Mouse (Mus musculus) brain, embryonic 14.5 days (tissue): ENCODE measurements at regions not wholly inside any gene's neighbourhood (a gene's known extent, or its start where the extent isn't known, plus 50 kb on each side); places are given as distances from the start of the nearest gene placed in this dataset.

ENCODE experiments used
- DNase-seq: peaks from one replicate; pipeline ENCODE4 v3.0.0-alpha.2; 2011; ENCODE audit warnings: low read depth
- CTCF ChIP-seq: fragments of 200-500 bp; IDR thresholded peaks from 2 replicates; pipeline ENCODE4 v1.5.1; 2012; ENCODE audit warnings: inconsistent platforms, mild to moderate bottlenecking, moderate library complexity, borderline replicate concordance; ENCODE audit not compliant: insufficient read depth, insufficient read length; ENCODE audit errors: extremely low read depth
- POLR2A ChIP-seq: fragments of 200-500 bp; IDR thresholded peaks from 2 replicates; pipeline ENCODE4 v1.6.1; 2012; ENCODE audit warnings: mild to moderate bottlenecking, inconsistent platforms, borderline replicate concordance; ENCODE audit not compliant: poor library complexity, insufficient read depth, insufficient read length, severe bottlenecking; ENCODE audit errors: extremely low read depth

DNA sequence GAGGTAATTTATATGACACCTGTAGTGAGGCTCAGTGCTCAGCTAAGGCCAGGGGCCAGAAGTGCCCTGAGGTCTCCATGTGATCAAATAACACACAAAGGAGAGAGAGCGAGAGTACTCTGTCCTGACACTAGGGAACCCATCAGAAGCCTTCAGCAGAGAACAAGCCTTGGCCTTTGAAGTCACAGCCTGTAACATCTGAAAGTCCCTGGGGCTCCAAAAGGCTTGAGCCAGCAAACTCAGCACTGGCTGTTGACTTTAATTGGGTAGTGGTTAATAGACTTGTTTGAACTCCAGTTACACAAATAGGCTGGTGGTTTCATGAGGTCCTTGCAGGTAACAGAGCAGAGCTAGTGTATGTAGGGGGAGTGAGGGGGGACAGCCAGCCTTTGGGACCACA, 422.5 kb downstream of the Matn1 start:
- TF ChIP-seq CTCF (no peak), POLR2A (no peak)
- peak; percentile 25 for DNase-seq

DNA sequence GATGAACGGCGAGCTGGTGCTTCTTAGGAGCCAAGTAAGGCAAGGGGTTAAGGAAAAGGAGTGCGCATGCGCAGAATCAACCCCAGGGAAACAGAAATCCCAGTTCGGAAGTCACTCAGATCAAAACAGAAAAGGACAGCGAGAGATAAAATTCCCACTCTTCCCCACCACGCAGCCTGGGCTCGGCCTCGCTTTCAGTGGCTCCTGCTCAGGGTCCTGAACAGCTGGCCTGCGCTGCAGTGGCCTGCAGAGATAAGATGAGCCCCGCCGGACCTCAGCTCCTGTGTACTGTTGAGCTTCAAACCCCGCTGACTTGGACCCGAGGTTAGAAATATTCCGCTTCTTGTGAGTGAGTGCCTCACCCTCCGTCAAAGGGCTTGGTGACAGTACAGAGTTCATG, 428.3 kb downstream of the Matn1 start:
- TF ChIP-seq POLR2A (no peak), CTCF (no peak)
- DNase-seq: no peak

DNA sequence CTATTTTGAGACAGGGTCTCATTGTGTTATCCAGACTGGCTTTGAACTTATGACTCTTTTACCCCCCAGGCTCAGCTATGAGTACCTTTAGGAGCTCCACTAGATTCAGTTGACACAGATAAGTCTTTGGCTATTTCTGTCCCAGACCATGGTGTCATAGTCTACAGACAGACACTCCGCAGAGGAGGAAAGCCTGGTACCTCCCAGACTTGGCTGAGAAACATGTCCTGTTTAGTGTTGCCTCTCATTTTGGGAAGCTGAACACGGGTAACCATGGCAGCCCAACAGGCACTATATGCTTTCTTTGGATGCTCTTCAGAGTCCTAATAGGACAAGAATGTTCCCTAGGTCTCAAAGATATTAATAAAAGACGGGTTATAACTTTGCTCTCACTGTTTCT, 429.0 kb downstream of the Matn1 start:
- TF ChIP-seq CTCF: no peak
- TF ChIP-seq POLR2A: no peak
- no peak for DNase-seq

DNA sequence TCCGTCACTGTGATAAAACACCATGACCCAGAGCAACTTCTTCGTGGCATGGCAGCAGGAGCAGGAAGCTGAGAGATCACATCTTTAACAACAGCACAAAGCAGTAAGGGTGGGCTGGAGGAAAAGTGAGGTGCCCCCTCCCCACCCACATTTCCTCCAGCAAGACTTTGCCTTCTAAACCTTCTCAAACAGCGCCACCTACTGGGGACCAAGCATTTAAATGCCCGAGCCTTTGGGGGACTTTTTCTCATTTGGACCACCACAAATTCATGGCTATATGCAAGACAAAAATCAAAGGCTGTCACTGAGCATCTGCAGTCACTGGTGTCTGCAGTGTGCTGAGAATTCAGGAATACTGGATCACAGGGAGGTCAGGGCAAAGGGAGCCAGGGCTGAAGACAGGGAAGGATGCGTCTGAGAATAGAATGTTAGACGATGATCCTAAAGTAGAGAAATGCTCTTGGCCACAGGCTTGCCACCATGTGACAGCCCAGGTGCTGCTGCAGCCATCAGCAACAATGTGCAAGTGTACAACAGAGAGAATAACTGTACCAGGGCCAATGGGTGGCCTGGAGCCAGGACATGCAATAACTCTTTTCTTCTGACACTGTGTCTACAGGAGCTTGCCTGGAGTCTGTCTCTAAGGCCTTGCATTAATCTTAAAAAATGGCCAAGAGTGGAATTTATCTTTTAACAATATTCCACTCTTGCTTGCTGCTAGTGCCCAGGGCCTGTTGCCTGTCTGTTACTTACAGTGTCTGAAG, 430.5 kb downstream of the Matn1 start:
- DNase-seq: no peak
- TF ChIP-seq POLR2A (no peak), CTCF (peak; percentile 34; the same call in 1 of the 2 replicates)

DNA sequence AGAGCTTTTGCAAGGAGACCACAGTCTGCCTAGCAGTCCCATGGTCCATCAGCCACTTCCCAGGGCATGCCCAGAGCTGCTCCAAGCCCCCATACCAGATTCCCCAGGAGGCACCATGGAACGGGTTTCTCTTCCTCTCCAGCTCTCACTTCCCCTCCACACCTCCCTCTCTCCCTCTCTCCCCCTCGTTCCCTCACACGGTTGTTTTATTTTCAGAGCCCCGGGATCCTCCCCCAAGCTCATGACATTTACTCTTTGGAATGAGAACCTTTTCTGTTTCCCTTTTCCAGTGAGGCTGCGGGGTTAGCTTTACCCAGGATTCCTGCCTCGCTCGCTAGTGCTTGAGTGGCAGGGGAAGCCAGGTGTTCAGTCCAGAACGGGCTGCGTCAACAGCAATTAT, 436.9 kb downstream of the Matn1 start:
- no peak for TF ChIP-seq POLR2A
- TF ChIP-seq CTCF: no peak
- peak; percentile 38 for DNase-seq

DNA sequence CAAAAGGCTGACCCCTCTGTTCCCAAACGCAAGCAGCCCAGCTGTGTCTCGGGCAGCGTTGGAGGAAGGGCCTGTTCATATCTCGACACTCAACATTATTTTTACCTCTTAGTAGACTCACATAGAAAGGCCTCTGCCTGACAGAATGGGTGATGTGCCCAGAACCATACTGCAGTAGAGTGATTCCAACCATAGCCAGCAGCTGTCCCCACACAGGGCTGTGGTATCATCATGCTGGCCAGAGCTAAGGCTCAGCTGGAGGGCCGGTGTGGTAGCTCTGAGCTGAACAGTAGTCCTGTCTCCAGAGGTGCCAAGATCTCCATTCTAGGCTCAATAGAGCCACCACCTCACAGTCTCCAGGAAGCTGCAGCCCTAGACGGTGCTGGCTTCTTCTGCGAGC, 437.3 kb downstream of the Matn1 start:
- no peak for DNase-seq
- no peak for TF ChIP-seq CTCF
- no peak for TF ChIP-seq POLR2A

DNA sequence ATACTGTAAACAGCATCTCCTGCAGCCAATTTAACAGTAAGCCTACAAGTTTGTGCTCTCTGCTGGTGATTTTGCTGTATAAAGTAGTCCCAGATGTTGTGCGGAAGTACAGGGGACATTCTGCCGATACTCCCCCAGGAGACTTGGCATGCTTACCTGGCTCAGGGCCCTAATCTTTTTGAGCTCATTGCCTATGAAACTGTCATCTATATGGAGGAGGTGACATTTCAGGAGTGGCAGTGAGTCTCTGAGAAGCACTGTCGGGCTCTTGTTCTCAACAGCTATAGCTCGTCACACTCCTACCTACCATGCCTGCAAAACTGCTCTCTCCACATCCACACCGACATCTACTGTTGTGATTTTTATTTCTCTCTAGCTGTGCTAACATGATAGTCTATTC, 439.7 kb downstream of the Matn1 start:
- TF ChIP-seq CTCF: no peak
- TF ChIP-seq POLR2A: no peak

DNA sequence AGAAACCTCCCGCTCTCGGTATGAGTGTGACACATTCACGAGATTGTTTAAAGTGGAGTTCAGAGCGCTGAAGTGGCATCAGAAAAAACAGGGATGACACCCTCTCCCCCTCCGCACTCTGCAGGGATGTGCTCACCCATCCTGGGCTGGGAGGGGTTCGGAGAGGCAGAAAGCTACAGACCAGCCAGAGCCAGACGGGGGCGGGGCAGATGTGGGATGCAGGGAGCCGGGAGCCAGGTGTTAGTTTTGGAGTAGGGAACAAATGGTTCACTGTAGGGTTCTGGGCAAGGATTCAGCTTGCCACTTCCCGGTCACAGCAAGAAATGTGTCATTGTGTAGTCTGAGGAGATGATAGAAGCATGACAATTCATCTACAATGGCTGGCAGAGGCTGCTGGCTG, 442.8 kb downstream of the Matn1 start:
- TF ChIP-seq POLR2A: no peak
- no peak for TF ChIP-seq CTCF
- DNase-seq: no peak

More for the DNA sequence above, 439.7 kb downstream of the Matn1 start:
- DNase-seq: no peak

DNA sequence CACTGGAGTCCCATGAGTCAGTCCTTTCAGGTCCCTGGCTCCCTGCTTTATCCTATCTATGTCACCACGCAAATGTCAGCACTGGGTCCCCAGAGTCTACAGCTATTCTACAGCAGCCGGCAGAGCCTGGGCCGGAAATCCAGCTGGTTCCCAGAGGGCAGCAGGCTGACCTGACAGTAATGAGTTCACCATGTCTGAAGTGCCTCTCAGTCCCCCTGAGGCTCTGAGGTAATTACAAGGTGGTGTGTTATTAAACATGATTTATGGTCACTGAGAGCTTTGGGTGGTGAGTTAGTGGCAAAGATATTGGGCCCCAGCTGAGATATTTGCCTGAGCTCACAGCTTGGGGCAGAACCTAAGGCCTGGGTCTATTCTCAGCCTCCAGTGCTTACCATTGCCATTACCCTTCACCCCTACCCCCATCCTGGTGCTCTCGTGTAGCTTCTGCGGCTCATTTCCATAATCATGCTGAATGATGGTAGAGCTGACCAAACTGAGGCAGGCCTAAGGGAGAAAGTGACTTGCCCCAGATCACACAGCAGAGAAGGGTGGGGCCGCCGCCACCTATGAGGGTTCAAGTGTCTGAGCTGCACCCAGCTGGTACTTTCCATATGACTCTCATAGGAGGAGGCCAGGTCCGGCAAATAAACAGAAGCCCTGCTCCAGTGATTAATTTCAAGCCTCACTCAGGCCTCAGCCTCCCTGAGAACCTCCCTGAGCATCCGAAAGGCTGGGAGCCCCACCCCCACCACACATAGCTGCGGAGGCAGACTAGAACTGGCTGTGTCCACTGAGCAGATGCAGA, 446.8 kb downstream of the Ptpru start:
- TF ChIP-seq POLR2A (no peak), CTCF (no peak)
- peak; percentile 40 for DNase-seq

DNA sequence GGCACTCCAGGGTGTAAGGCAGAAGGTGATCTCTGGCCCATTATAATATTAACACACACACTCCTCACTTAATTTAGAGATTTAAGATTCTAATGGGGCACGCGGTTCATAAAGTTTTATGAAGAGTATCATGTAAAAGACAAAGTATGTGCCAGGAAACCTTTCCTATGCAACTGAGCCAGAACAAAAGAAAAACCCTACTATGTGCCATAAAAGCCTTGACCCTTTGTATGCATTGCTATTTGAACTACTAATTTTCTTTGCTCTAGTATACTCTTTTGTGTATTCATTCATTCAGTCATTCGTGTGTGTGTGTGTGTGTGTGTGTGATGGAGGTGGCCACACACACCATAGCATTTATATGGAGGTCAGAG, 446.2 kb downstream of the Ptpru start:
- DNase-seq: no peak
- TF ChIP-seq CTCF (no peak), POLR2A (no peak)

DNA sequence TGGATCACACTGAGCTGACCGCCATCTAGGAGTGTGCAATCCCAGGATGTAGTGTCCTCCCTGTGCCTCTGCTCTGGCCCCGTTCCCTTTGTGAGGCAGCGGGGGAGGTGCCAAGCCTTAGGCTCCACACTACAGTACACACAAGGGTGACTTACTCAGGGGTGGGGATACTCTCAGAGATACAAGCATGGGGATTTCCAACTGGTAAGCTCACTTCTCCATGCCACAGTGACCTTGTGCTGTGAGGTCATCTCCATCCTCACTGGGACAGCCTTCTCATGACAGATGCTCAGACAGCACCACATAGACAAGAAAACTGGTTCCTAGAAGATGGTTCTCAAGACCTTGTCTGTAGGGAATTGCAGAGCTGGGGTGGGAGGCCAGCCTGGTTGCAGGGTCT, 445.6 kb downstream of the Ptpru start:
- no peak for DNase-seq
- TF ChIP-seq CTCF (no peak), POLR2A (no peak)

DNA sequence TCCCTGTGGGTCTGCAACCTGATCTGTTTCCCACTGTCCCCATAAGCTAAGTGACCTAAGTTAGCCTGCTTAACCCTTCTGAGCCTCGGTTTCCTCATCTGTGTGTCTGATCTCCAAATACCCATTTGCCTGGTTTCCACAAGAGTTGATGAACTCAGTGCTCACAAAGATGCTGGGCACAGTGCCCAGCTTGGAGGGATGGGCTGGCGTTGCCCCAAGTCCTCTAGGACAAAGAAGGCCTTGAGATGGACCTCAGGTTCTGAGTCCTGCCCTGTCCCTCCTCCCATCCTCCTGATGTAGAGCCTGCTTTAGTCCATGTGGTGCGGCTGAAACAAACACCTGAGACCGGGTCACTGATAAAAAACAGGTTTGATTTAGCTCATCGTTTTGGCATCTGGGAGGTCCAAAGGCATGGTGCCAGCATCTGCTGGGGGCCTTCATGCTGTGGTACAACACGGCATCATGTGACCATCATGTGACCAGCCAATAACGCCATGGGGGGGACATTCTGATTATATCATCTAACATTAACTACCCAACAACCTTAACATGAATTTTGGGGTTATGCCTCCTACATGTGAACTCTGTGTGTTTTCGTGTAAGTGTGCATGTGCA, 441.8 kb downstream of the Ptpru start:
- peak; percentile 58 for DNase-seq
- TF ChIP-seq CTCF (no peak), POLR2A (no peak)

DNA sequence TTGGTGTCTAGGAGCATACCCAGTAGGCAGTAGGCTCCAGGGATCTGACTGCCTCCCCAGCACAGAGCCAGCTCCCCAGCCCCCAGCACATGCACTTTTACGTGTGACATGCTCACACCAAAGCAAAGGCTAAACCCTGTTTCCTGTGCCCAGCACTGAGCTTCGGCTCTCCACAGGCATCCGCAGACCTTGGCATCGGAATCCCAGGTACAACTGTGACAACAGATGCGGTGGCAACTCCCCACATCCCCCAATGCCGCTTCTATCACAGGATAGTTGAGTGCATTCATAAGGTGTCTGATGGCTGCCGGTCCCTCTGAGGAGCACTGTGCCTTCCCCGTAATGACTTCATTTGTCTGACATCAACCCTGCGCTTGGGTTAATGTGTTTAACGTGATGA, 440.9 kb downstream of the Ptpru start:
- no peak for TF ChIP-seq CTCF
- TF ChIP-seq POLR2A: no peak
- DNase-seq: no peak

DNA sequence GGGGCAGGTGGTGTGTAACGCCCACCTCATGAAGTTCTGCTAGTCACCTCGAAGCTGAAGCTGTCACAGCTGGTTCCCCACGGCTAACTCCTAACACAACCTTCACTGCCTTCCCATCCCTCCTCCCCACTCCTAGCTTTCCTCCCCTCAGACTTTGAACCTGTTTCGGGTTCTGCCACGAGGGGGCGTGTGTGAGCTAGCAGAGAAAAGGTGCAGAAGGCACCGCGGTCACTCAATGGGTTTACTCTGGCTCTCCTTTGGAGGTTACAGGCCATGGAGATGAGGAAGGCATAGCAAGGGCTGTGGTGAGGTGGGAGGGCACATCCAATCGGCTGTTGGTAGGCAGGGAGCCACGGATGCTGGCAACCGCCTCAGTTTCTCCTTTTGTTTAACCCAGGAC, 437.3 kb downstream of the Ptpru start:
- no peak for DNase-seq

DNA sequence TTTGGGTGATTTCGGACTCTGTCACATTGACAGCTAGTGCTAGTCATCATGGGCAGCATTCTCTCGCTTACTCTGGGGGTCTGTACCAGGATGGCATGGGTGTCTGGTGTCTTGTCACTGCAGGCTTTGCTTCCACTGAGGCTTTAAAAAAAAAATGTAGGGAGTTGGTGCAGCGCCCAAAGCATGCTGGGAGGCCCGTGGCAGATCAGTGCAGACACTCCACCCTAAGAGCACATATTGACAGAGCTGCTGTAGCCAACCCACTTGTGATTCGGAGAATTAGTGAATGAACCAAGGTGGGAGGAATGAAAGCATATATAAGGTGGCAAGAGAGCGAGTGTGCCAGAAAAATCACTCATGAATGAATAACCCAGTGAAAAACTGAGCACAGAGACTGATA, 436.8 kb downstream of the Ptpru start:
- no peak for DNase-seq
- TF ChIP-seq POLR2A: no peak
- no peak for TF ChIP-seq CTCF

More for the DNA sequence above, 437.3 kb downstream of the Ptpru start:
- TF ChIP-seq CTCF (peak; percentile 73), POLR2A (no peak)
